Mouse (Mus musculus) spleen, postnatal 14 days (tissue): ENCODE results near the gene D6Ertd527e.

Experiments
- DNase-seq, 2 experiments: peaks; one replicate each; pipeline ENCODE4 v3.0.0; 2021 to 2022; ENCODE audit warnings: low spot score in 2 of 2

D6Ertd527e gene

GRCm38 (mm10) chr6:87111493-87111892, 6.9 kb downstream of the D6Ertd527e start:
- no peak for DNase-seq

GRCm38 (mm10) chr6:87112125-87112524, 7.6 kb downstream of the D6Ertd527e start:
- DNase-seq = no peak

GRCm38 (mm10) chr6:87115981-87116380, 11.4 kb downstream of the D6Ertd527e start:
- no peak for DNase-seq

- DNase-seq = no peak
Observed at GRCm38 (mm10) chr6:87116596-87116995, 12.1 kb downstream of the D6Ertd527e start.

GRCm38 (mm10) chr6:87119066-87119837, 14.7 kb downstream of the D6Ertd527e start:
- peak; percentile 19 to 47 for DNase-seq

GRCm38 (mm10) chr6:87119975-87120374, 15.4 kb downstream of the D6Ertd527e start:
- no peak for DNase-seq

GRCm38 (mm10) chr6:87120661-87121060, 16.1 kb downstream of the D6Ertd527e start:
- DNase-seq = no peak

- DNase-seq = no peak
Observed at GRCm38 (mm10) chr6:87121961-87122360, 17.4 kb downstream of the D6Ertd527e start.

- no peak for DNase-seq
Observed at GRCm38 (mm10) chr6:87123406-87123805, 18.9 kb downstream of the D6Ertd527e start.

- DNase-seq = no peak
Observed at GRCm38 (mm10) chr6:87123973-87124372, 19.4 kb downstream of the D6Ertd527e start.

- no peak for DNase-seq
Observed at GRCm38 (mm10) chr6:87127049-87127753, 22.7 kb downstream of the D6Ertd527e start.

- DNase-seq = no peak
Observed at GRCm38 (mm10) chr6:87129861-87130260, 25.3 kb downstream of the D6Ertd527e start.

- no peak for DNase-seq
Observed at GRCm38 (mm10) chr6:87130628-87131027, 26.1 kb downstream of the D6Ertd527e start.

- DNase-seq = no peak
Observed at GRCm38 (mm10) chr6:87131078-87131477, 26.5 kb downstream of the D6Ertd527e start.

- DNase-seq = no peak
Observed at GRCm38 (mm10) chr6:87133520-87133919, 29.0 kb downstream of the D6Ertd527e start.

- no peak for DNase-seq
Observed at GRCm38 (mm10) chr6:87133966-87134546, 29.5 kb downstream of the D6Ertd527e start.

GRCm38 (mm10) chr6:87138479-87138878, 33.9 kb downstream of the D6Ertd527e start:
- DNase-seq = no peak

GRCm38 (mm10) chr6:87139796-87140553, 35.4 kb downstream of the D6Ertd527e start:
- no peak for DNase-seq

GRCm38 (mm10) chr6:87142239-87142638, 37.7 kb downstream of the D6Ertd527e start:
- no peak for DNase-seq

GRCm38 (mm10) chr6:87143594-87143993, 39.0 kb downstream of the D6Ertd527e start:
- no peak for DNase-seq

GRCm38 (mm10) chr6:87147921-87148320, 43.4 kb downstream of the D6Ertd527e start:
- DNase-seq = no peak

- DNase-seq = no peak
Observed at GRCm38 (mm10) chr6:87150471-87150870, 45.9 kb downstream of the D6Ertd527e start.
